Mouse (Mus musculus) forebrain, embryonic 11.5 days (tissue): ENCODE measurements around the gene Tgfbr3. TPM values are rescaled to one million over a fixed set of nuclear protein-coding genes. Genes with fewer than 3 reads are reported as not detected.

Experiments used
- ATAC-seq: fragments of 200-750 bp; cut with Nextera tagmentation; replicated peaks from 2 replicates; pipeline ENCODE4 v1.8.0; 2017; ENCODE audit warnings: moderate TSS enrichment; ENCODE audit not compliant: low FRiP score
- DNase-seq: peaks from one replicate; pipeline ENCODE4 v3.0.0-alpha.2; 2017; ENCODE audit warnings: low spot score
- H3K27ac ChIP-seq: fragments of 300-500 bp; sonication (generic); 2 replicates; pipeline ENCODE4 v1.5.1; 2014; ENCODE audit warnings: low read depth, low read length
- H3K27me3 ChIP-seq: fragments of 300-500 bp; sonication (generic); 2 replicates; pipeline ENCODE4 v1.6.1; 2014; ENCODE audit warnings: mild to moderate bottlenecking, low read length, mixed read lengths; ENCODE audit not compliant: control insufficient read depth, insufficient read depth
- H3K36me3 ChIP-seq: fragments of 300-500 bp; sonication (generic); 2 replicates; pipeline ENCODE4 v1.6.1; 2014; ENCODE audit warnings: mild to moderate bottlenecking, low read length, moderate library complexity, mixed read lengths; ENCODE audit not compliant: control insufficient read depth, insufficient read depth
- H3K4me1 ChIP-seq: fragments of 300-500 bp; sonication (generic); replicated peaks from 2 replicates; pipeline ENCODE4 v1.6.1; 2014; ENCODE audit warnings: low read length, mixed read lengths; ENCODE audit not compliant: control insufficient read depth, insufficient read depth
- H3K4me2 ChIP-seq: fragments of 300-500 bp; sonication (generic); 2 replicates; pipeline ENCODE4 v1.6.1; 2014; ENCODE audit warnings: low read depth, mild to moderate bottlenecking, low read length, moderate library complexity, mixed read lengths; ENCODE audit not compliant: severe bottlenecking
- H3K4me3 ChIP-seq: fragments of 300-500 bp; sonication (generic); 2 replicates; pipeline ENCODE4 v1.5.1; 2014; ENCODE audit warnings: low read depth, low read length
- H3K9ac ChIP-seq: fragments of 300-500 bp; sonication (generic); 2 replicates; pipeline ENCODE4 v1.6.1; 2014; ENCODE audit warnings: low read length
- H3K9me3 ChIP-seq: fragments of 300-500 bp; sonication (generic); 2 replicates; pipeline ENCODE4 v1.6.1; 2016; ENCODE audit warnings: low read length, mixed read lengths; ENCODE audit not compliant: control insufficient read depth
- WGBS: fragments of 180-500 bp; shearing (Covaris S2); extraction: QIAGEN DNeasy Blood & Tissue Kit; methylation state at CpG from one replicate; pipeline ENCODE4 v1.1.7; 2014; 5-methylcytosine and 5-hydroxymethylcytosine counted together
- polyA plus RNA-seq: library from polyadenylated mRNA; unstranded; fragments of >200 nt; fragmentation: Nextera tagmentation; extraction: Ambion mirVana; gene quantifications from 2 replicates; pipeline ENCODE4 v1.2.1, GENCODE M21; 2014

Tgfbr3 gene
- polyA plus RNA-seq, 1 experiment from 2014 or later = 6.9 TPM

GRCm38 (mm10) chr5:107064922-107065321, 224.5 kb downstream of the Tgfbr3 start:
- ATAC-seq (no peak), DNase-seq (no peak)
- no peak overlapping the region for H3K4me2 ChIP-seq
- H3K9ac ChIP-seq = no peak overlapping the region
- no peak overlapping the region for H3K4me3 ChIP-seq
- no peak overlapping the region for H3K27ac ChIP-seq
- no peaks in the 10 kb centered on the region for H3K36me3 ChIP-seq
- no peaks in the 10 kb centered on the region for H3K4me1 ChIP-seq
- 63% methylated on average over 5 of the region's 5 CpGs for WGBS
- H3K9me3 ChIP-seq = no peaks in the 10 kb centered on the region
- H3K27me3 ChIP-seq = no peaks in the 10 kb centered on the region

GRCm38 (mm10) chr5:107062229-107062852, 227.1 kb downstream of the Tgfbr3 start:
- ATAC-seq (no peak), DNase-seq (no peak)
- Histone ChIP-seq H3K4me3 (no peak overlapping the region), H3K4me2 (no peak overlapping the region), H3K27ac (no peak overlapping the region), H3K9ac (no peak overlapping the region), H3K4me1 (no peaks in the 10 kb centered on the region), H3K9me3 (no peaks in the 10 kb centered on the region), H3K36me3 (no peaks in the 10 kb centered on the region), H3K27me3 (no peaks in the 10 kb centered on the region)
- WGBS = 59% methylated on average over 12 of the region's 12 CpGs

DNA sequence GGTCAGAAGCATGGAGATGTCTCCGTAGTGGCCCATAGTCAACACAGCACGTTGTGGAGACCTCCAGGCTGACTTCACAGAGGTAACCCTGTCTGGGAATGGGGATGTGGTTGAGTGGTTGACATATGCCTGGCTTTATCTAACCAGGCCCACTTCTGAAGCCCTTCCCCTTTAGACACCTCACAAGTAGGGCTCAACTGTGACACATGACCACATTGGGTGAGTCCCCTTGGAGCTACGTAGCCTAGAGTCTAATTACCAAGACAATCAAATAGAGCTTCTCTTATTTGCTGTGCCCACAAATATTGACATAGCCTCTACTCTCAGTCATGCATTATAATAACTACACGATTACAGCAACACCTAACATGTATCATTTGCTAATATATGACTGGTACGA, 229.9 kb downstream of the Tgfbr3 start:
- WGBS = 86% methylated on average over 5 of the region's 5 CpGs
- Histone ChIP-seq H3K4me2 (no peak overlapping the region), H3K9me3 (no peaks in the 10 kb centered on the region), H3K4me3 (no peak overlapping the region), H3K9ac (no peak overlapping the region), H3K36me3 (no peaks in the 10 kb centered on the region), H3K4me1 (no peaks in the 10 kb centered on the region), H3K27me3 (no peaks in the 10 kb centered on the region), H3K27ac (no peak overlapping the region)
- ATAC-seq = no peak
- no peak for DNase-seq

- H3K9ac ChIP-seq = no peak overlapping the region
- 94% methylated on average over 4 of the region's 4 CpGs for WGBS
- no peak overlapping the region for H3K4me3 ChIP-seq
- no peaks in the 10 kb centered on the region for H3K4me1 ChIP-seq
- H3K27me3 ChIP-seq = no peaks in the 10 kb centered on the region
- no peak overlapping the region for H3K4me2 ChIP-seq
- ATAC-seq (no peak), DNase-seq (no peak)
- no peaks in the 10 kb centered on the region for H3K36me3 ChIP-seq
- H3K9me3 ChIP-seq = no peaks in the 10 kb centered on the region
- no peak overlapping the region for H3K27ac ChIP-seq
Observed at GRCm38 (mm10) chr5:107058642-107059041, 230.8 kb downstream of the Tgfbr3 start.

Other genes with a start within 250 kb of the Tgfbr3 start
- 1.1 and 1.2 TPM in 2 replicates for gene Brdt, start 41.5 kb upstream of the Tgfbr3 start, polyA plus RNA-seq
- 0.95 and 1.1 TPM in 2 replicates for gene Ephx4, start 113.1 kb upstream of the Tgfbr3 start, polyA plus RNA-seq
- gene Lpcat2b, start 141.9 kb upstream of the Tgfbr3 start, polyA plus RNA-seq = not detected in 2 replicates
- gene Btbd8, start 148.4 kb upstream of the Tgfbr3 start, polyA plus RNA-seq = 9.4 and 10.0 TPM in 2 replicates
- 0.48 and 0.63 TPM in 2 replicates for gene Gm42669, start 218.0 kb upstream of the Tgfbr3 start, polyA plus RNA-seq
- gene 1700028K03Rik, start 245.1 kb upstream of the Tgfbr3 start, polyA plus RNA-seq = 0.16 TPM in 1 of 2 replicates, not detected in the other